Mouse (Mus musculus): ENCODE data around the gene Slc16a10. TPM values are rescaled to one million over a fixed set of nuclear protein-coding genes. Genes with fewer than 3 reads are reported as not detected.
A peak's percentile ranks its signal among the peaks of the same experiment; 100 is the strongest.

The Slc16a10 gene
- polyA plus RNA-seq, 1 experiment from 2014 or later: 7.3 TPM

GRCm38 (mm10) chr10:40026546-40026945 is 115.5 kb downstream of the Slc16a10 start:
- TF ChIP-seq EP300 (IDR thresholded peaks at IDR 0.05): no peak
- no peak for TF ChIP-seq CTCF (IDR thresholded peaks at IDR 0.05)
- WGBS: 89% methylated on average over 5 of the region's 5 CpGs
- ATAC-seq: no peak

DNA sequence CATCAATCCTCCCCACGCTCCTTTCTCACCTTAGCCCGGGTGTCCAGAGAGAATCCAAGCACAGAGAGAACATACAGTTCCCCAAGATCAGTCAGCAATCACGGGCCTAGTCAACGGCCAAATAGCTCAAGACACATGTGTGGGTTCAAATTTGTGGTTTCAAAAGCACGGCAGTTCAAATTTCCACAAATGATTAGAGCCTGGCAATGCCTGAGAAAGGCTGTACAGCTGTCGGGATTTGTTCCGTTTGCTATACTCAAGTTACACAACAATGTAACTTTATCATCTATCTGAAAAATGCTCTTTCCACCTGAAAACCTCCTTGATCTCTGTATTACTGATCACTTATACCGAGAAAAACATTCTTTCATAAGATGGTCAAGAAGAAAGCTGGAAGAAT is 116.5 kb downstream of the Slc16a10 start:
- Histone ChIP-seq H3K27ac (ENCODE audit: low read length) (no peak overlapping the region), H3K9ac (replicated peaks; ENCODE audit: low read depth) (no peak overlapping the region), H3K4me3 (ENCODE audit: low read depth, low read length) (no peak overlapping the region), H3K4me1 (ENCODE audit: insufficient read depth, low read depth, low read length) (no peaks in the 10 kb centered on the region), H3K27me3 (replicated peaks; ENCODE audit: insufficient read depth, low read length) (no peaks in the 10 kb centered on the region), H3K36me3 (ENCODE audit: insufficient read depth, low read length) (no peaks in the 10 kb centered on the region), H3K4me2 (replicated peaks; ENCODE audit: low read depth, low read length) (peak overlapping the region; percentile 86), H3K9me3 (ENCODE audit: low read length) (no peaks in the 10 kb centered on the region)
- DNase-seq (ENCODE audit: low spot score) (no peak), ATAC-seq (no peak)
- TF ChIP-seq CTCF (IDR thresholded peaks at IDR 0.05) (no peak), EP300 (IDR thresholded peaks at IDR 0.05) (no peak)
- 59% methylated on average over 8 of the region's 8 CpGs for WGBS

More at GRCm38 (mm10) chr10:40026546-40026945, 115.5 kb downstream of the Slc16a10 start:
- Histone ChIP-seq H3K27me3 (replicated peaks; ENCODE audit: insufficient read depth, low read length) (no peaks in the 10 kb centered on the region), H3K9ac (replicated peaks; ENCODE audit: low read depth) (no peak overlapping the region), H3K4me3 (ENCODE audit: low read depth, low read length) (no peak overlapping the region), H3K4me2 (replicated peaks; ENCODE audit: low read depth, low read length) (no peak overlapping the region), H3K27ac (ENCODE audit: low read length) (no peak overlapping the region), H3K36me3 (ENCODE audit: insufficient read depth, low read length) (no peaks in the 10 kb centered on the region), H3K9me3 (ENCODE audit: low read length) (no peaks in the 10 kb centered on the region), H3K4me1 (ENCODE audit: insufficient read depth, low read depth, low read length) (no peaks in the 10 kb centered on the region)
- no peak for DNase-seq (ENCODE audit: low spot score)

- no peak within 1 kb of the TSS for H3K9ac ChIP-seq (replicated peaks; ENCODE audit: low read depth)
- H3K36me3 ChIP-seq (ENCODE audit: insufficient read depth, low read length): no peaks in the 10 kb centered on the region
- DNase-seq (ENCODE audit: low spot score) (peak; percentile 86), ATAC-seq (peak; percentile 94)
- peak within 1 kb of the TSS; percentile 45 for H3K4me3 ChIP-seq (ENCODE audit: low read depth, low read length)
- no peaks in the 10 kb centered on the region for H3K27me3 ChIP-seq (replicated peaks; ENCODE audit: insufficient read depth, low read length)
- H3K27ac ChIP-seq (ENCODE audit: low read length): no peak within 1 kb of the TSS
- 2% methylated on average over 46 of the region's 46 CpGs for WGBS
- H3K9me3 ChIP-seq (ENCODE audit: low read length): no peaks in the 10 kb centered on the region
- no peak for TF ChIP-seq EP300 (IDR thresholded peaks at IDR 0.05)
- TF ChIP-seq CTCF (IDR thresholded peaks at IDR 0.05): peak; percentile 43
- H3K4me1 ChIP-seq (ENCODE audit: insufficient read depth, low read depth, low read length): no peaks in the 10 kb centered on the region
- H3K4me2 ChIP-seq (replicated peaks; ENCODE audit: low read depth, low read length): peak within 1 kb of the TSS; percentile 86
These were observed 117.3 kb downstream of the Slc16a10 start, which contains the start of gene Mfsd4b1 for GRCm38 (mm10) chr10:40024554-40025428. Gene Mfsd4b1 (minus strand): TSS chr10:40025268.

- Histone ChIP-seq H3K36me3 (ENCODE audit: insufficient read depth, low read length) (no peaks in the 10 kb centered on the region), H3K27me3 (replicated peaks; ENCODE audit: insufficient read depth, low read length) (no peaks in the 10 kb centered on the region), H3K9me3 (ENCODE audit: low read length) (no peaks in the 10 kb centered on the region), H3K4me3 (ENCODE audit: low read depth, low read length) (no peak overlapping the region), H3K4me1 (ENCODE audit: insufficient read depth, low read depth, low read length) (no peaks in the 10 kb centered on the region), H3K27ac (ENCODE audit: low read length) (no peak overlapping the region), H3K9ac (replicated peaks; ENCODE audit: low read depth) (no peak overlapping the region), H3K4me2 (replicated peaks; ENCODE audit: low read depth, low read length) (no peak overlapping the region)
- DNase-seq (ENCODE audit: low spot score): no peak
- TF ChIP-seq EP300 (IDR thresholded peaks at IDR 0.05) (no peak), CTCF (IDR thresholded peaks at IDR 0.05) (no peak)
- WGBS: 61% methylated on average over 2 of the region's 2 CpGs
- no peak for ATAC-seq
These were observed 121.7 kb downstream of the Slc16a10 start for GRCm38 (mm10) chr10:40020401-40020800.

GRCm38 (mm10) chr10:40019492-40019891 is 122.6 kb downstream of the Slc16a10 start:
- TF ChIP-seq CTCF (IDR thresholded peaks at IDR 0.05) (no peak), EP300 (IDR thresholded peaks at IDR 0.05) (no peak)
- no peak overlapping the region for H3K4me2 ChIP-seq (replicated peaks; ENCODE audit: low read depth, low read length)
- H3K27ac ChIP-seq (ENCODE audit: low read length): no peak overlapping the region
- H3K9ac ChIP-seq (replicated peaks; ENCODE audit: low read depth): no peak overlapping the region
- DNase-seq (ENCODE audit: low spot score) (no peak), ATAC-seq (no peak)
- H3K36me3 ChIP-seq (ENCODE audit: insufficient read depth, low read length): no peaks in the 10 kb centered on the region
- 46% methylated on average over 3 of the region's 3 CpGs for WGBS
- no peaks in the 10 kb centered on the region for H3K9me3 ChIP-seq (ENCODE audit: low read length)
- H3K4me3 ChIP-seq (ENCODE audit: low read depth, low read length): no peak overlapping the region
- no peaks in the 10 kb centered on the region for H3K4me1 ChIP-seq (ENCODE audit: insufficient read depth, low read depth, low read length)
- H3K27me3 ChIP-seq (replicated peaks; ENCODE audit: insufficient read depth, low read length): no peaks in the 10 kb centered on the region

DNA sequence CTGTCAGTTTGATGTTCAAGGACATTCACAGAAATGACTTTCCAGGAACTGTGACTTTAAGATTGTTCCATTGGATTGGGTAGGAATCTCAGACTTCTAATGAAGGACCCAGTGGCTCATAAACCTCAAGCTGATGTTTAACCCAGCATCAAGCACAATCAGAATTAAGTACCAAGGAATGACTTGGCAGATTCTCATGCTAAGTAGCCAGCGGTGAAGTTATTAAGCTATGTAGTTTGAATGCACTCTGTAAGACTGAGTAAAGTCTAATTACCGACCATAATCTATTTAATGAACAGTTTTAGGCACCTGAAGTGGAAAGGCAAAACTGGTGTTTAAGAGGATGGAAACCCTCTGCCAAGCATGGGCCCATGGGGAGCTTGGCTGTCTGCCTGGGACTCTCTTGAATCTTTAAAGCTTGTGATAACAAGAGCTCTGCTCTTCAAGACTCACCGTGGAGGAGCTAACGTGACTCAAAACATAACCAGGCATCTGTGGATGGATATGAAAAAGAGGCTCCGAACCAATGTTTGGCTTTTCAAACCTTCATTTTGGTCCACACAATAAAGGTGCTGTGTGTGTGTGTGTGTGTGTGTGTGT is 123.7 kb downstream of the Slc16a10 start:
- TF ChIP-seq EP300 (IDR thresholded peaks at IDR 0.05): no peak
- TF ChIP-seq CTCF (IDR thresholded peaks at IDR 0.05): no peak
- no peaks in the 10 kb centered on the region for H3K27me3 ChIP-seq (replicated peaks; ENCODE audit: insufficient read depth, low read length)
- H3K9me3 ChIP-seq (ENCODE audit: low read length): no peaks in the 10 kb centered on the region
- H3K4me1 ChIP-seq (ENCODE audit: insufficient read depth, low read depth, low read length): no peaks in the 10 kb centered on the region
- no peak overlapping the region for H3K4me2 ChIP-seq (replicated peaks; ENCODE audit: low read depth, low read length)
- WGBS: 62% methylated on average over 5 of the region's 5 CpGs
- no peak overlapping the region for H3K9ac ChIP-seq (replicated peaks; ENCODE audit: low read depth)
- ATAC-seq (no peak), DNase-seq (ENCODE audit: low spot score) (no peak)
- no peak overlapping the region for H3K27ac ChIP-seq (ENCODE audit: low read length)
- no peaks in the 10 kb centered on the region for H3K36me3 ChIP-seq (ENCODE audit: insufficient read depth, low read length)
- no peak overlapping the region for H3K4me3 ChIP-seq (ENCODE audit: low read depth, low read length)
